Mouse (Mus musculus) adrenal gland, postnatal 0 days (tissue): ENCODE results near the gene Plcb4. TPM values are rescaled to one million over a fixed set of nuclear protein-coding genes. Genes with fewer than 3 reads are reported as not detected.

Source experiments
- polyA plus RNA-seq: library from polyadenylated mRNA; unstranded; fragments of >200 nt; fragmentation: Nextera tagmentation; extraction: Ambion mirVana; gene quantifications from 2 replicates; pipeline ENCODE4 v1.2.1, GENCODE M21; 2015

Gene Plcb4
- polyA plus RNA-seq, result 29.3 and 44.3 TPM in 2 replicates

DNA sequence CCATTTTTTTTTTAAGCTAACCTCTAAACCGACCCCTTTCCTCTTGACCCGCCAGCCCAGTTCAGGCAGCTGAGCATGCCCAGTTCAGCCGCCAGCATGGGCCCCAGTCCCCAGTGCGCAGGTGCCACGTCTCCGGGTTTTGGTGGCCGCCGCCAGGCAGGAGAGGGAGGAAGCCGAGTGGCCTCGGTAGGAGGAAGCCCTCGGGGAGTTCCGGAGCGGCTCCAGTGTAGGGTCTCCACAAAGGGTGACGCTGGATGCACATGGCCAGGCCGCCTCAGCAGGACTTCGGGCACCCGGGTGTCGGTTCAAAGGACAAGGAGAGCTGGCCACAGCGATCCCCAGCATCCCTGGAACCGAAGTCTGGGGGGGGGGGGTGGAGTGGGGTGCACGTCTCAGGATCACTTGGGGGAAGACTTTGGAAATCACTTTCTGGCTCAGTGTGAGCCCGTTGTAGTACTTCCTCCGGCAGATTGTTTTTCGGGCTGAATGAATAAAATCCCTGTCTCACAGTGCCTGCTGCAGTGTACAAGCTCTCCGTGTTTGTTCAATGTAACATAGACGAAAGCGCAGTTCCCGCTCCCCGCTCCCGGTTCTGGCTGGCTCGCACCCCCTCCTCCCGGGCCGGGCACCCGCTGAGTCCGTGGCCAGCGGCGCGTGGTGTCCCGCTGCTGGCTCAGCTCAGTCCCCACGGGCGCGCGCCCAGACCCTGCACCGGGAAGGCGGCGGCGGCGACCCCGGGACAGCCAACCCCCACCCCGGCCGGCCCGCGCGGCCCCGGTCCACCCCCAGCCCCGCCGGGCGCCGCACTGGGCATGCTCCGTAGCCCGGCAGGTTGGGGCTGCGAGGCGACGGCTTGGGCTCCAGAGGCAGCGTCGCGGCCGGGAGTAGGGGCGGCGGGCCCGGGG, at the start of gene Plcb4:
Plcb4 (plus strand) TSS at position 526 of the 905 bp plus-strand sequence.

DNA sequence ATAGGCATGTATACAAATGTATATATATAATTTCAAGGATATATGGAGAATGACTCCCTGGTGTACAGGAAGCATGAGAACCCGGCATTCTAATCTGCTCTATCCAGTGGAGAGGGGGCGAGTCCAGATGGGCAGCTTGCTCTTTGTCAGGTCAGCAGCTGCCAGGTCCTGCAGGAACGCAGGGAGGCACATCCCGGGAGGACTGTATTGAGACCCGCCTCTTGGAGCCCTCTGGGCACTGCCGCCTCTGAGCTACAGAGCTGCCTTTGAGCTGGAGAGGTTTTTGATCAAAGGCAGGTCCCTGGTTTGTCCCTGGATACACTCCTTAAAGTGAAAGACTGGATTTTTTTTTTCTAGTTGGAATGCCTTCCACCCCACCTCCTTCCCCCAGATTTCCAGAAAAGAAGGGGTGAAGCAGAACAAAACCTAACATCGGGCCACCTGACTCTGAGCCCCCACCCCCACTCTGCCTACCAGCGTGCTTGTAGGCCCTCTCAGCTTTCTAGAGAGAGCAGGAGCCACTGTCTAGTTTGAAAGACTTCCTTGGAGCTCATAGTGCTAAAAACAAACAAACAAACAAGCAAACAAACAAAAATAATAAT, 393.0 kb downstream of the Plcb4 start, which contains the start of gene Lamp5:
Lamp5 (plus strand) TSS at position 552 of the 602 bp plus-strand sequence.

